Mouse (Mus musculus): Measurements from ENCODE around the gene Asb16.

DNA sequence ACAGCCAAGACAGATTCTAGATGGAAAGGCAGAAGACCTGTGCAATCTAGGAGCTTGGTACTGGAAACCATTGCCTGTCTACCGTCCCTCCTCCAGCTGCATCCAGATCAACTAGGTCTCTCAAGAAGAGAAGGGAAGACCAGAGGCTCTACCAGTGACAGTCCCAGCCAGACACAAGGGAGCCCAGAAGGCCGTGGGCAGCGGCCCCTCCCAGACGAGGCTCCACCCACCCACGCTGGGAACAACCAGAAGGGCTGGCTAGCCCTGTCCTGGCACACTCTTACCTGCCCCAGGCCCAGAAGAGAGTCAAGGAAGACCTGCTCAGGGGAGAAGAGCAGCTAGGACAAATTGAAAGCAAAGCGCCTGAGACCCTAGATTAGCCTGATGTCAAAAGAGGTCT, 48.1 kb upstream of the Asb16 start:
- TF ChIP-seq POLR2A (IDR thresholded peaks at IDR 0.05; ENCODE audit: insufficient read depth, low read depth, low read length): no peak
- no peak for TF ChIP-seq EP300 (IDR thresholded peaks at IDR 0.05; ENCODE audit: insufficient read depth, low read depth, low read length)

All from heart, adult 2 months (tissue).